Mouse (Mus musculus): ENCODE results near the gene Cd47.

- TF ChIP-seq CTCF (IDR thresholded peaks at IDR 0.05; ENCODE audit: low read depth) (no peak), EP300 (optimal IDR thresholded peaks at IDR 0.05) (no peak)
Observed at GRCm38 (mm10) chr16:49924941-49925340, 124.6 kb downstream of the Cd47 start.

All from stomach, postnatal 0 days (tissue).